In the genomic region with DNA sequence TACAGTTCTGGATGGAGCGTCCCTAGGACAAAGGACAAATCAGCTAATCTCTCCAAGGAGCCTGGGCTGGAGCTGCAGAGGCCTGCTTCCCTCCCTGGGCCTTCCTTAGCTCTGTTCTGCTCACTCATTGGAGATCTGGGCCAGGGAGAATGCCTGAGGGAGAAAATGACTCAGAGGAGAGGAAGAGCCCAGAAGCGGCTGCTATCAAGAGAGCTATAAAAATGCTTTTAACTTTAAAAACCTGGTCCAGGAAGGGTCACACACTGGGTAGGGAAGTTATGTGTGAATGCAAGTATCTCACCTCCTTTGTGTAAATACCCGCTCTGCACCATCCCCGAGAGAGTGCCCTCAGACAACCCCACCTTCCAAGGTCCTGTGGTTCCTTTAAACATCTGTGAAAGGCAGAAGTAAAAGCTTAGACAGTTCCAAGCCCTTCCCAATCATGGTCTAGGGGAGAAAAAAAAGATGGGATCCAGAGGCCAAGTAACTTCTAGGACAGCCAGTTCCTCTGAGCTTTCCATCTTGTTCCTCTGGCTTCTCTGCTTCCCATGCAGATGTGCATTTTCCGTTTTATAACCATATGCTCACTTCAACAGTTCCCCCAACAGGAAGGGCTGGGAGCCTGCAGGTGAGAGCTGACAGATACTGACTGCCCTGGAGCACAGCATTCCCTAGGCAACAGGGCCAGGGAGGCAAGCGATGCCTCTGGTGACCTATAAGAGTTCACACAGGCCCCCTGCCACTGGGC, we compare ENCODE assay signal across 16 mouse cellular contexts. TPM values are rescaled to one million over a fixed set of nuclear protein-coding genes. Genes with fewer than 3 reads are reported as not detected.
DNase-seq lines count a peak whose midpoint lies in the region; ATAC-seq and TF ChIP-seq lines count a peak whose summit lies in the region.
"Had no signal": no experiment of that assay in that cellular context is flagged by ENCODE, and none has a peak within 500 bp of the region (broad histone marks: within the 10 kb centered on the region; RNA-seq: fewer than 3 reads in every experiment).

No protein-coding gene starts in this region.

- H3K9me3 ChIP-seq in intestine, embryonic 14.5 days (ENCODE audit: control insufficient read depth, low read length): no peaks in the 10 kb centered on the region
- no peaks in the 10 kb centered on the region for H3K9me3 ChIP-seq in intestine, postnatal 0 days (ENCODE audit: control insufficient read depth)
- no peaks in the 10 kb centered on the region for H3K9me3 ChIP-seq in embryonic facial prominence, embryonic 13.5 days
- no peaks in the 10 kb centered on the region for H3K9me3 ChIP-seq in heart, embryonic 16.5 days (replicated peaks; ENCODE audit: control insufficient read depth, low read length)
- no peaks in the 10 kb centered on the region for H3K9me3 ChIP-seq in stomach, embryonic 16.5 days (replicated peaks; ENCODE audit: control insufficient read depth, low read length)
- H3K9me3 ChIP-seq: neural tube, embryonic 13.5 days had no signal

- H3K27ac ChIP-seq in intestine, embryonic 14.5 days (ENCODE audit: low read depth): peak overlapping the region; percentile 16; the same call in 1 of the 2 replicates
- H3K27ac ChIP-seq in intestine, postnatal 0 days (ENCODE audit: low read depth, low read length): no peak overlapping the region
- 0 out of 2 replicates have a peak overlapping the region, but pooled peaks have one; percentile 28 for H3K27ac ChIP-seq in embryonic facial prominence, embryonic 13.5 days
- H3K27ac ChIP-seq in heart, embryonic 16.5 days (ENCODE audit: low read length): peak overlapping the region; percentile 60
- H3K27ac ChIP-seq in stomach, embryonic 16.5 days (ENCODE audit: low read length): no peak overlapping the region
- H3K27ac ChIP-seq: neural tube, embryonic 13.5 days had no signal

- TF ChIP-seq CTCF in intestine, postnatal 0 days (IDR thresholded peaks at IDR 0.05; ENCODE audit: low read depth): no peak

- no peaks in the 10 kb centered on the region for H3K27me3 ChIP-seq in intestine, embryonic 14.5 days (replicated peaks; ENCODE audit: control insufficient read depth, insufficient read depth, low read length)
- H3K27me3 ChIP-seq in intestine, postnatal 0 days (replicated peaks; ENCODE audit: control insufficient read depth, insufficient read depth, low read length): no peaks in the 10 kb centered on the region
- H3K27me3 ChIP-seq in embryonic facial prominence, embryonic 13.5 days: no peaks in the 10 kb centered on the region
- H3K27me3 ChIP-seq in heart, embryonic 16.5 days (ENCODE audit: control insufficient read depth, insufficient read depth, low read length): no peaks in the 10 kb centered on the region; the same call in 1 of the 2 replicates
- no peaks in the 10 kb centered on the region for H3K27me3 ChIP-seq in stomach, embryonic 16.5 days (ENCODE audit: control insufficient read depth, insufficient read depth, low read length)
- H3K27me3 ChIP-seq: neural tube, embryonic 13.5 days had no signal

- no peak overlapping the region for H3K4me2 ChIP-seq in intestine, embryonic 14.5 days (ENCODE audit: low read length)
- no peak overlapping the region for H3K4me2 ChIP-seq in intestine, postnatal 0 days (replicated peaks; ENCODE audit: low read depth)
- no peak overlapping the region for H3K4me2 ChIP-seq in embryonic facial prominence, embryonic 13.5 days
- no peak overlapping the region for H3K4me2 ChIP-seq in heart, embryonic 16.5 days (ENCODE audit: low read depth, low read length)
- H3K4me2 ChIP-seq in stomach, embryonic 16.5 days (ENCODE audit: low read depth, low read length): no peak overlapping the region
- H3K4me2 ChIP-seq: neural tube, embryonic 13.5 days had no signal

- H3K4me3 ChIP-seq in intestine, embryonic 14.5 days (ENCODE audit: low read depth, low read length): no peak overlapping the region
- no peak overlapping the region for H3K4me3 ChIP-seq in intestine, postnatal 0 days (ENCODE audit: low read depth, low read length)
- H3K4me3 ChIP-seq in embryonic facial prominence, embryonic 13.5 days: no peak overlapping the region
- H3K4me3 ChIP-seq in heart, embryonic 16.5 days (ENCODE audit: low read length): no peak overlapping the region
- no peak overlapping the region for H3K4me3 ChIP-seq in stomach, embryonic 16.5 days (replicated peaks; ENCODE audit: low read length)
- H3K4me3 ChIP-seq: neural tube, embryonic 13.5 days had no signal

- peak; percentile 59 for DNase-seq in intestine, embryonic 14.5 days (ENCODE audit: low spot score)
- DNase-seq in adrenal gland, adult 2 months: no peak
- DNase-seq: cerebellum, postnatal 14 days; layer of hippocampus, postnatal 36 days; liver; lung, postnatal 10 days; midbrain, embryonic 14.5 days; right cerebral cortex, adult 18-20 months; thymus, postnatal 36 days had no signal

- H3K36me3 ChIP-seq in intestine, embryonic 14.5 days (ENCODE audit: control insufficient read depth, insufficient read depth, low read length): no peaks in the 10 kb centered on the region
- no peaks in the 10 kb centered on the region for H3K36me3 ChIP-seq in intestine, postnatal 0 days (ENCODE audit: control insufficient read depth, insufficient read depth)
- H3K36me3 ChIP-seq in embryonic facial prominence, embryonic 13.5 days: no peaks in the 10 kb centered on the region
- no peaks in the 10 kb centered on the region for H3K36me3 ChIP-seq in heart, embryonic 16.5 days (ENCODE audit: control insufficient read depth, insufficient read depth)
- no peaks in the 10 kb centered on the region for H3K36me3 ChIP-seq in stomach, embryonic 16.5 days (ENCODE audit: control insufficient read depth, insufficient read depth, low read length)
- H3K36me3 ChIP-seq: neural tube, embryonic 13.5 days had no signal

- H3K4me1 ChIP-seq in intestine, embryonic 14.5 days (replicated peaks; ENCODE audit: control insufficient read depth, insufficient read depth, low read length): peaks cover 32% of the 10 kb centered on the region
- H3K4me1 ChIP-seq in intestine, postnatal 0 days (replicated peaks; ENCODE audit: control insufficient read depth, insufficient read depth, low read length): peaks cover 4% of the 10 kb centered on the region
- peaks cover 40% of the 10 kb centered on the region for H3K4me1 ChIP-seq in embryonic facial prominence, embryonic 13.5 days
- peaks cover 14% of the 10 kb centered on the region for H3K4me1 ChIP-seq in heart, embryonic 16.5 days (ENCODE audit: control insufficient read depth, insufficient read depth, low read length)
- H3K4me1 ChIP-seq in stomach, embryonic 16.5 days (ENCODE audit: control insufficient read depth, insufficient read depth, low read length): peaks cover 22% of the 10 kb centered on the region

- H3K9ac ChIP-seq in intestine, embryonic 14.5 days (ENCODE audit: low read length): no peak overlapping the region
- no peak overlapping the region for H3K9ac ChIP-seq in intestine, postnatal 0 days (ENCODE audit: low read depth, low read length)
- no peak overlapping the region for H3K9ac ChIP-seq in embryonic facial prominence, embryonic 13.5 days
- H3K9ac ChIP-seq in heart, embryonic 16.5 days (ENCODE audit: low read length): no peak overlapping the region
- H3K9ac ChIP-seq in stomach, embryonic 16.5 days (ENCODE audit: low read length): peak overlapping the region; percentile 9; the same call in 1 of the 2 replicates
- H3K9ac ChIP-seq: neural tube, embryonic 13.5 days had no signal

- 37% methylated on average over 6 of the region's 6 CpGs for WGBS in intestine, embryonic 14.5 days
- 42% methylated on average over 6 of the region's 6 CpGs for WGBS in intestine, postnatal 0 days
- WGBS in embryonic facial prominence, embryonic 13.5 days: 66% methylated on average over 6 of the region's 6 CpGs
- 60% methylated on average over 6 of the region's 6 CpGs for WGBS in heart, embryonic 16.5 days
- WGBS in stomach, embryonic 16.5 days: 53% methylated on average over 6 of the region's 6 CpGs

- no peak; the same call in 1 of the 2 replicates for ATAC-seq in intestine, embryonic 14.5 days (replicated peaks; ENCODE audit: low FRiP score, low TSS enrichment, low read depth)
- no peak for ATAC-seq in intestine, postnatal 0 days
- no peak for ATAC-seq in embryonic facial prominence, embryonic 13.5 days (ENCODE audit: insufficient number of reproducible peaks, insufficient read depth, low FRiP score, low TSS enrichment, low read depth)
- no peak for ATAC-seq in heart, embryonic 16.5 days (replicated peaks; ENCODE audit: extremely low read depth, insufficient read depth, low FRiP score)
- no peak for ATAC-seq in stomach, embryonic 16.5 days (ENCODE audit: insufficient read depth, low FRiP score)
- ATAC-seq in megakaryocyte progenitor cell, adult 5-6 weeks (replicated peaks; ENCODE audit: poor library complexity): no peak
- no peak for ATAC-seq in megakaryocyte-erythroid progenitor cell, adult 5-6 weeks (replicated peaks; ENCODE audit: low FRiP score, low TSS enrichment, poor library complexity, severe bottlenecking)

RNA-seq across cellular contexts. Expression of a gene that starts 3.5 kb away (rescaled TPM):
- polyA plus RNA-seq in intestine, embryonic 14.5 days (2014; fragmentation: Nextera tagmentation; extraction: Ambion mirVana): 14.6 and 19.9 TPM in 2 replicates
- 4.9 and 6.6 TPM in 2 replicates for polyA plus RNA-seq in intestine, postnatal 0 days (2015; fragmentation: Nextera tagmentation; extraction: Ambion mirVana)
- polyA plus RNA-seq in embryonic facial prominence, embryonic 13.5 days (2015; fragmentation: Nextera tagmentation; extraction: Ambion mirVana): 10.2 and 16.5 TPM in 2 replicates
- 7.8 and 11.6 TPM in 2 replicates for polyA plus RNA-seq in heart, embryonic 16.5 days (2015; fragmentation: Nextera tagmentation; extraction: Ambion mirVana)
- 5.2 TPM in 2 replicates for polyA plus RNA-seq in stomach, embryonic 16.5 days (2015; fragmentation: Nextera tagmentation; extraction: Ambion mirVana)
- total RNA-seq in megakaryocyte progenitor cell, adult 5-6 weeks (2015): 7.1 and 7.6 TPM in 2 replicates
- total RNA-seq in megakaryocyte progenitor cell, adult 5-6 weeks (2017): 5.5 and 7.6 TPM in 2 replicates
- 1 to 10 TPM; 6.8 to 7.2 TPM for total RNA-seq in adrenal gland, adult 2 months (2021)
- 4.6 and 5.5 TPM in 2 replicates for polyA plus RNA-seq in adrenal gland, adult 2 months (2012; rRNA removed)
- total RNA-seq in megakaryocyte-erythroid progenitor cell, adult 5-6 weeks (2014; fragmentation: Nextera tagmentation): 8.1 and 12.1 TPM in 2 replicates
- 2.7 and 11.3 TPM in 2 replicates for total RNA-seq in megakaryocyte-erythroid progenitor cell, adult 5-6 weeks (2017)

RNA-seq across cellular contexts. Expression of a gene that starts 17.5 kb away (rescaled TPM):
- polyA plus RNA-seq in intestine, embryonic 14.5 days (2014; fragmentation: Nextera tagmentation; extraction: Ambion mirVana): 76.2 and 78.5 TPM in 2 replicates
- polyA plus RNA-seq in intestine, postnatal 0 days (2015; fragmentation: Nextera tagmentation; extraction: Ambion mirVana): 60.2 and 60.6 TPM in 2 replicates
- 26.4 and 35.2 TPM in 2 replicates for polyA plus RNA-seq in embryonic facial prominence, embryonic 13.5 days (2015; fragmentation: Nextera tagmentation; extraction: Ambion mirVana)
- 29.2 and 35.4 TPM in 2 replicates for polyA plus RNA-seq in heart, embryonic 16.5 days (2015; fragmentation: Nextera tagmentation; extraction: Ambion mirVana)
- polyA plus RNA-seq in stomach, embryonic 16.5 days (2015; fragmentation: Nextera tagmentation; extraction: Ambion mirVana): 30.2 and 34.8 TPM in 2 replicates
- 74.1 and 75.9 TPM in 2 replicates for total RNA-seq in megakaryocyte progenitor cell, adult 5-6 weeks (2015)
- 71.7 and 76.0 TPM in 2 replicates for total RNA-seq in megakaryocyte progenitor cell, adult 5-6 weeks (2017)
- total RNA-seq in adrenal gland, adult 2 months (2021): 10 to 100 TPM; 16.3 to 35.2 TPM
- polyA plus RNA-seq in adrenal gland, adult 2 months (2012; rRNA removed): 119 and 158 TPM in 2 replicates
- 68.8 and 89.9 TPM in 2 replicates for total RNA-seq in megakaryocyte-erythroid progenitor cell, adult 5-6 weeks (2014; fragmentation: Nextera tagmentation)
- total RNA-seq in megakaryocyte-erythroid progenitor cell, adult 5-6 weeks (2017): 65.8 and 93.3 TPM in 2 replicates

RNA-seq across cellular contexts. Expression of a gene that starts 49.7 kb away (rescaled TPM):
- 0.15 and 0.22 TPM in 2 replicates for polyA plus RNA-seq in intestine, embryonic 14.5 days (2014; fragmentation: Nextera tagmentation; extraction: Ambion mirVana)
- polyA plus RNA-seq in intestine, postnatal 0 days (2015; fragmentation: Nextera tagmentation; extraction: Ambion mirVana): 0.14 TPM in 1 of 2 replicates, not detected in the other
- polyA plus RNA-seq in embryonic facial prominence, embryonic 13.5 days (2015; fragmentation: Nextera tagmentation; extraction: Ambion mirVana): 0.19 and 0.55 TPM in 2 replicates
- 0.07 TPM in 1 of 2 replicates, not detected in the other for polyA plus RNA-seq in heart, embryonic 16.5 days (2015; fragmentation: Nextera tagmentation; extraction: Ambion mirVana)
- 0.20 and 0.53 TPM in 2 replicates for polyA plus RNA-seq in stomach, embryonic 16.5 days (2015; fragmentation: Nextera tagmentation; extraction: Ambion mirVana)
- total RNA-seq in megakaryocyte progenitor cell, adult 5-6 weeks (2015): not detected in 2 replicates
- 0.07 TPM in 1 of 2 replicates, not detected in the other for total RNA-seq in megakaryocyte progenitor cell, adult 5-6 weeks (2017)
- not detected for total RNA-seq in adrenal gland, adult 2 months (2021)
- polyA plus RNA-seq in adrenal gland, adult 2 months (2012; rRNA removed): 0.06 TPM in 1 of 2 replicates, not detected in the other
- not detected in 2 replicates for total RNA-seq in megakaryocyte-erythroid progenitor cell, adult 5-6 weeks (2014; fragmentation: Nextera tagmentation)
- not detected in 2 replicates for total RNA-seq in megakaryocyte-erythroid progenitor cell, adult 5-6 weeks (2017)
- total RNA-seq: layer of hippocampus, postnatal 36 days had no signal
- polyA plus RNA-seq: midbrain, embryonic 14.5 days; neural tube, embryonic 13.5 days had no signal

Comparison
In these comparisons a context has a peak if more than half of its experiments do, and no peak if none do; other contexts are left out.
1. H3K27ac ChIP-seq: peak in intestine, embryonic 14.5 days (single experiment), embryonic facial prominence, embryonic 13.5 days (single experiment) and heart, embryonic 16.5 days (single experiment); none in intestine, postnatal 0 days (single experiment) and stomach, embryonic 16.5 days (single experiment).